Mouse (Mus musculus): ENCODE measurements at regions not wholly inside any gene's neighbourhood (a gene's known extent, or its start where the extent isn't known, plus 50 kb on each side); places are given as distances from the start of the nearest gene placed in this dataset.
A peak's percentile ranks its signal among the peaks of the same experiment; 100 is the strongest.

DNA sequence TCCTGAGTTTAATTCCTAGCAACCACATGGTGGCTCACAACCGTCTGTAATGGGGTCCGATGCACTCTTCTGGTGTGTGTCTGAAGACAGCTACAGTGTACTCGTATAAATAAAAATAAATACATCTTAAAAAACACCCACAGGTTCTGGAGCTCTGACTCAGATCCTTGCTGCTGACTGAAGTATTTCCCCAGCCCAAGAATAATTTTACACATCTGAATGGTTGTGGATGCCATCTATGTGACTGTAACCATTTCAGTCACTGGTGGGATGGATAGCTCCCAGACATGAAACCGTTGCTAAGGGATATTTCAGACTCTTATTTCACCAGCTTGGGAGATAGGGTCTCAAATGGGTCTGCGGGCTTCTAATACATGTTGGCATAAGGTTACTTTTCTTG is 131.6 kb downstream of the Slc4a3 start:
- no peak for TF ChIP-seq EP300 (IDR thresholded peaks at IDR 0.05; ENCODE audit: insufficient read depth, low read depth, low read length)
- TF ChIP-seq POLR2A (IDR thresholded peaks at IDR 0.05; ENCODE audit: insufficient read depth, low read length): no peak
- TF ChIP-seq CTCF (IDR thresholded peaks at IDR 0.05; ENCODE audit: low read depth, low read length): no peak
- H3K27me3 ChIP-seq (ENCODE audit: control insufficient read depth, insufficient read depth, low read length, poor library complexity, severe bottlenecking): no peaks in the 10 kb centered on the region
- peaks cover 2% of the 10 kb centered on the region; the same call in 1 of the 2 replicates for H3K9me3 ChIP-seq (replicated peaks; ENCODE audit: control insufficient read depth, insufficient read depth, low read length, poor library complexity, severe bottlenecking)
- no peaks in the 10 kb centered on the region for H3K36me3 ChIP-seq (ENCODE audit: control insufficient read depth, insufficient read depth, low read length, poor library complexity, severe bottlenecking)
- no peak overlapping the region for H3K27ac ChIP-seq (ENCODE audit: insufficient read depth, low read length)
- no peak overlapping the region for H3K9ac ChIP-seq (ENCODE audit: low read depth, poor library complexity, severe bottlenecking)
- H3K4me3 ChIP-seq (ENCODE audit: low read depth, low read length): no peak overlapping the region
- no peaks in the 10 kb centered on the region for H3K4me1 ChIP-seq (ENCODE audit: control insufficient read depth, insufficient read depth, low read length)

DNA sequence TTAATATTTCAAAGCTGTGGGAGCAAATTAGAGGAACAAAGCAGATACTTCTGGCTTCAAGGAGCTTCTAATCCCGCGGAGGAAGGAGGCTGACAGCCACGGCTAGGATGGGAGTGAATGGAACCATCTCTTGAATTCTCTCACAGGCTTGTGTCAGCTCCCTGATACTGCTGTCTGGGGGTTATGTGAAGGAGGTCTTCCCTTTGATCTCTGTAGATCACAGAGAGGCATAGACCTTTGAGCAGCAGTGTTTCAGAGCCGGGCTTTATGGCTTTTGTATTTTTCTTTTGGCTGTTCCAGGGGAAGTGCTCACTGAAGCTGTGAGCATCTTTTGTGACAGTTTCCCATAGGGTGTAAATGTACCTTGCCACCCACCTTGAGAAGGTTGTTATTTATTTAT is 132.2 kb downstream of the Slc4a3 start:
- H3K4me1 ChIP-seq (ENCODE audit: control insufficient read depth, insufficient read depth, low read length): no peaks in the 10 kb centered on the region
- no peak overlapping the region for H3K27ac ChIP-seq (ENCODE audit: insufficient read depth, low read length)
- no peaks in the 10 kb centered on the region for H3K36me3 ChIP-seq (ENCODE audit: control insufficient read depth, insufficient read depth, low read length, poor library complexity, severe bottlenecking)
- H3K27me3 ChIP-seq (ENCODE audit: control insufficient read depth, insufficient read depth, low read length, poor library complexity, severe bottlenecking): no peaks in the 10 kb centered on the region
- H3K9me3 ChIP-seq (replicated peaks; ENCODE audit: control insufficient read depth, insufficient read depth, low read length, poor library complexity, severe bottlenecking): peaks cover 2% of the 10 kb centered on the region; the same call in 1 of the 2 replicates
- no peak overlapping the region for H3K9ac ChIP-seq (ENCODE audit: low read depth, poor library complexity, severe bottlenecking)
- no peak for TF ChIP-seq EP300 (IDR thresholded peaks at IDR 0.05; ENCODE audit: insufficient read depth, low read depth, low read length)
- no peak for TF ChIP-seq POLR2A (IDR thresholded peaks at IDR 0.05; ENCODE audit: insufficient read depth, low read length)
- TF ChIP-seq CTCF (IDR thresholded peaks at IDR 0.05; ENCODE audit: low read depth, low read length): no peak
- no peak overlapping the region for H3K4me3 ChIP-seq (ENCODE audit: low read depth, low read length)

DNA sequence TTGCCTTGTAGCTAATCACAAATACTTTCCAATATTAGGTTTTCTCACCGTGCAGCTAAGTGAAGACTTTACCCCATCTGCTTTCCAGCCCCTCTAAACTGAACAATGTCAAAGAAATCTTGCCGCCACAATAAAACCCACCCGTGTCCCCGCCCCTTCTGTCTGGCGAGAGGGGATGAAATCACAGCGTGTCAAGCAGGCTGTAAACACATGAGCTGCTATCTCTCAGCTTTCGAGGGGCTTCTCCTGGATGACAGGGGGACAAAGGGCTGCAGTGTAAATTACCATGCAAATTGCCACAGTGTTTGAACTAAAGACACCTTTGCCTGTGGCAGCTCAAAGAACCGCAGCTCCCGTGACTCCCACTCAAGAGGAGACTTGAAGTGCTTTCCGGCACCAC is 134.3 kb downstream of the Slc4a3 start:
- Histone ChIP-seq H3K27ac (ENCODE audit: insufficient read depth, low read length) (no peak overlapping the region), H3K4me3 (ENCODE audit: low read depth, low read length) (no peak overlapping the region), H3K36me3 (ENCODE audit: control insufficient read depth, insufficient read depth, low read length, poor library complexity, severe bottlenecking) (no peaks in the 10 kb centered on the region), H3K27me3 (ENCODE audit: control insufficient read depth, insufficient read depth, low read length, poor library complexity, severe bottlenecking) (no peaks in the 10 kb centered on the region), H3K9me3 (replicated peaks; ENCODE audit: control insufficient read depth, insufficient read depth, low read length, poor library complexity, severe bottlenecking) (peaks cover 2% of the 10 kb centered on the region; the same call in 1 of the 2 replicates), H3K9ac (ENCODE audit: low read depth, poor library complexity, severe bottlenecking) (no peak overlapping the region), H3K4me1 (ENCODE audit: control insufficient read depth, insufficient read depth, low read length) (no peaks in the 10 kb centered on the region)
- TF ChIP-seq CTCF (IDR thresholded peaks at IDR 0.05; ENCODE audit: low read depth, low read length): no peak
- TF ChIP-seq EP300 (IDR thresholded peaks at IDR 0.05; ENCODE audit: insufficient read depth, low read depth, low read length): no peak
- TF ChIP-seq POLR2A (IDR thresholded peaks at IDR 0.05; ENCODE audit: insufficient read depth, low read length): no peak

DNA sequence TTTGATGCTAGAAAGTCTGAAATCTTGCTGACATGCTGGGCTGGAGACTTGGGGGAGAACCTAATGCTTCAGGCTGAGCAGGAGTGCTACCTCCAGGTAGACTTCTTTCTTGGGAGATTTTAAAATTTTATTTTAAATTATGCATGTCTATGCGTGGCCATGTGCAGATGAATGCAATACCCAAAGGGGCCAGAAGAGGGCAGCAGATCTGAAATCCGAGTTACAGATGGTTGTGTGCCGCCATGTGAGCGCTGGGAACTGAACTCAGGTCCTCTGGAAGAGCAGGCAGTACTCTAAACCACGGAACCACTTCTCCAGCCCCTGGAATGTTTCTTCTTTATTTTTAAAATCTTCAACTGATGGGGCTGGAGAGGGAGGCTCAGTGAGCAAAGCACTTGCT is 135.8 kb downstream of the Slc4a3 start:
- TF ChIP-seq POLR2A (IDR thresholded peaks at IDR 0.05; ENCODE audit: insufficient read depth, low read length) (no peak), CTCF (IDR thresholded peaks at IDR 0.05; ENCODE audit: low read depth, low read length) (peak; percentile 28)
- no peak overlapping the region for H3K9ac ChIP-seq (ENCODE audit: low read depth, poor library complexity, severe bottlenecking)
- H3K27me3 ChIP-seq (ENCODE audit: control insufficient read depth, insufficient read depth, low read length, poor library complexity, severe bottlenecking): no peaks in the 10 kb centered on the region; the same call in 1 of the 2 replicates
- H3K4me3 ChIP-seq (ENCODE audit: low read depth, low read length): no peak overlapping the region
- H3K4me1 ChIP-seq (ENCODE audit: control insufficient read depth, insufficient read depth, low read length): no peaks in the 10 kb centered on the region
- H3K27ac ChIP-seq (ENCODE audit: insufficient read depth, low read length): no peak overlapping the region
- H3K36me3 ChIP-seq (ENCODE audit: control insufficient read depth, insufficient read depth, low read length, poor library complexity, severe bottlenecking): no peaks in the 10 kb centered on the region
- no peaks in the 10 kb centered on the region; the same call in 1 of the 2 replicates for H3K9me3 ChIP-seq (replicated peaks; ENCODE audit: control insufficient read depth, insufficient read depth, low read length, poor library complexity, severe bottlenecking)

DNA sequence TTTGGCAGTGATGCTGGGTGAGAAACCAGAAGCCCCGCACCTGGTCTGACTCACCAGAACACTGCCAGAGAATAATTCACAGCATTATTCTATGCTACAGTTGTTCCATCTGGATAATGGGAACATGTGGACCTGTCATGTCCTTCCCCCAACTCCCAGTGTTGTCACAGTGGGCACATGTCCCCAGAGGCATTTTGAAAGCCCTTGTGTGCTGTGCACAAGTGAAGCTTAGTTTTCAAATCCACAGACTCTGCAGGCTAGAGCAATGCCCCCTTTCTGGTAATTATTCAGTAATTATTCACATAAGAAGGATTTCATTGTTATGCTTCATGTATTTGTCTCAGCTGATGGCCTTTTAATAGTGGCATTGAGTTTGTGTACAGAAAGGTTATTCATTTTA is 146.7 kb downstream of the Slc4a3 start:
- TF ChIP-seq EP300 (IDR thresholded peaks at IDR 0.05; ENCODE audit: insufficient read depth, low read depth, low read length): no peak
- TF ChIP-seq POLR2A (IDR thresholded peaks at IDR 0.05; ENCODE audit: insufficient read depth, low read length): no peak
- TF ChIP-seq CTCF (IDR thresholded peaks at IDR 0.05; ENCODE audit: low read depth, low read length): no peak
- Histone ChIP-seq H3K27ac (ENCODE audit: insufficient read depth, low read length) (no peak overlapping the region), H3K9ac (ENCODE audit: low read depth, poor library complexity, severe bottlenecking) (no peak overlapping the region), H3K4me3 (ENCODE audit: low read depth, low read length) (no peak overlapping the region), H3K9me3 (replicated peaks; ENCODE audit: control insufficient read depth, insufficient read depth, low read length, poor library complexity, severe bottlenecking) (no peaks in the 10 kb centered on the region), H3K4me1 (ENCODE audit: control insufficient read depth, insufficient read depth, low read length) (no peaks in the 10 kb centered on the region), H3K27me3 (ENCODE audit: control insufficient read depth, insufficient read depth, low read length, poor library complexity, severe bottlenecking) (no peaks in the 10 kb centered on the region), H3K36me3 (ENCODE audit: control insufficient read depth, insufficient read depth, low read length, poor library complexity, severe bottlenecking) (no peaks in the 10 kb centered on the region)

DNA sequence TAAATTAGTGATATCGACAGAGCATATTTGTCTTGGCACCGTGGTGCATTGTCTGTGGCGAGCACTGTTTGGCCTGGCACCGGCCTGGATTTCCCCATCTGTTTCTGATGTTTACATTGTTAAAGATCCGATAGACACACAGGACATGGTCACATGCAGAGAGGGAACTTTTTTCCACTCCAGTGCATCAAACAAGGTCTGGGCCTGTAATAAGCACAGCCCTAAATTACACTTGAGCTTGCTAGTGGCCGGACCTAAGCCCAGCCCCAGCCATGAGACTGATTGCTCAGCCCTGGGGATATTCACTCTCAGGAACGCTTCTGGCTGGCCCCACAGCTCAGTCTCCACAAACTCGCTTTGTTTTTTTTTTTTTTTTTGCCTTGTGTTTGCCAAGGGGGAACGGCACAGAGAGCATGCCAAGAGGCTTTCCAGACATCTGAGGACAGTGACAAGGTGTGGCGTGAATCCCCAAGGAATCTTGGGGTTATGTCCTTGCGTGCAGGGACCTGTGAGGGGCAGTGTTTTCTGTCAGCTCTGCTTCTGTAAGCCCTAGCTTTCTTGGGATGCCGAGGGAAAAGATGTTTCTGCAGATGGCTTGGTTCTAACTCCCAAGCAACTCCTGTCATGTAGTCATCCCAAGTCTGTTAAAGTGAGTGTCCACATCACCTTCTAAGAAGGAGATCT is 147.3 kb downstream of the Slc4a3 start:
- H3K27me3 ChIP-seq (ENCODE audit: control insufficient read depth, insufficient read depth, low read length, poor library complexity, severe bottlenecking): no peaks in the 10 kb centered on the region
- H3K9ac ChIP-seq (ENCODE audit: low read depth, poor library complexity, severe bottlenecking): no peak overlapping the region
- no peaks in the 10 kb centered on the region for H3K9me3 ChIP-seq (replicated peaks; ENCODE audit: control insufficient read depth, insufficient read depth, low read length, poor library complexity, severe bottlenecking)
- H3K4me3 ChIP-seq (ENCODE audit: low read depth, low read length): no peak overlapping the region
- no peak overlapping the region for H3K27ac ChIP-seq (ENCODE audit: insufficient read depth, low read length)
- TF ChIP-seq EP300 (IDR thresholded peaks at IDR 0.05; ENCODE audit: insufficient read depth, low read depth, low read length) (no peak), POLR2A (IDR thresholded peaks at IDR 0.05; ENCODE audit: insufficient read depth, low read length) (no peak), CTCF (IDR thresholded peaks at IDR 0.05; ENCODE audit: low read depth, low read length) (no peak)
- H3K4me1 ChIP-seq (ENCODE audit: control insufficient read depth, insufficient read depth, low read length): no peaks in the 10 kb centered on the region
- no peaks in the 10 kb centered on the region for H3K36me3 ChIP-seq (ENCODE audit: control insufficient read depth, insufficient read depth, low read length, poor library complexity, severe bottlenecking)
